Mouse (Mus musculus): ENCODE measurements around the gene Apaf1. TPM values are rescaled to one million over a fixed set of nuclear protein-coding genes. Genes with fewer than 3 reads are reported as not detected.
A peak's percentile ranks its signal among the peaks of the same experiment; 100 is the strongest.

Gene Apaf1
- polyA plus RNA-seq, 1 experiment from 2014 or later: 19.3 TPM

GRCm38 (mm10) chr10:90983046-90983445 lies 99.5 kb downstream of the Apaf1 start:
- no peaks in the 10 kb centered on the region for H3K27me3 ChIP-seq (ENCODE audit: control insufficient read depth, insufficient read depth, low read length)

GRCm38 (mm10) chr10:90981811-90982210 lies 100.8 kb downstream of the Apaf1 start:
- WGBS (ENCODE audit: insufficient replicate concordance): 83% methylated on average over 4 of the region's 4 CpGs
- Histone ChIP-seq H3K27ac (ENCODE audit: low read depth, low read length) (no peak overlapping the region), H3K4me2 (no peak overlapping the region), H3K4me1 (ENCODE audit: control insufficient read depth, insufficient read depth, low read length) (no peaks in the 10 kb centered on the region), H3K36me3 (ENCODE audit: control insufficient read depth, insufficient read depth, low read length) (no peaks in the 10 kb centered on the region; the same call in 1 of the 2 replicates), H3K9me3 (replicated peaks; ENCODE audit: control insufficient read depth, low read length) (no peaks in the 10 kb centered on the region), H3K9ac (ENCODE audit: low read depth, low read length) (no peak overlapping the region), H3K27me3 (ENCODE audit: control insufficient read depth, insufficient read depth, low read length) (no peaks in the 10 kb centered on the region), H3K4me3 (ENCODE audit: low read depth, low read length) (no peak overlapping the region)
- no peak for ATAC-seq (replicated peaks; ENCODE audit: insufficient number of reproducible peaks, low FRiP score, low TSS enrichment)

More at GRCm38 (mm10) chr10:90983046-90983445, 99.5 kb downstream of the Apaf1 start:
- no peak overlapping the region for H3K27ac ChIP-seq (ENCODE audit: low read depth, low read length)
- ATAC-seq (replicated peaks; ENCODE audit: insufficient number of reproducible peaks, low FRiP score, low TSS enrichment): no peak
- no peak overlapping the region for H3K4me2 ChIP-seq
- no peaks in the 10 kb centered on the region; the same call in 1 of the 2 replicates for H3K36me3 ChIP-seq (ENCODE audit: control insufficient read depth, insufficient read depth, low read length)
- no peaks in the 10 kb centered on the region for H3K9me3 ChIP-seq (replicated peaks; ENCODE audit: control insufficient read depth, low read length)
- H3K4me1 ChIP-seq (ENCODE audit: control insufficient read depth, insufficient read depth, low read length): no peaks in the 10 kb centered on the region
- H3K4me3 ChIP-seq (ENCODE audit: low read depth, low read length): no peak overlapping the region
- H3K9ac ChIP-seq (ENCODE audit: low read depth, low read length): no peak overlapping the region
- 83% methylated on average over 8 of the region's 8 CpGs for WGBS (ENCODE audit: insufficient replicate concordance)

- ATAC-seq (replicated peaks; ENCODE audit: insufficient number of reproducible peaks, low FRiP score, low TSS enrichment): no peak
Observed at GRCm38 (mm10) chr10:90974491-90974890, 108.1 kb downstream of the Apaf1 start.

GRCm38 (mm10) chr10:90974084-90974483 lies 108.5 kb downstream of the Apaf1 start:
- no peaks in the 10 kb centered on the region for H3K36me3 ChIP-seq (ENCODE audit: control insufficient read depth, insufficient read depth, low read length)
- no peaks in the 10 kb centered on the region for H3K9me3 ChIP-seq (replicated peaks; ENCODE audit: control insufficient read depth, low read length)
- no peak for ATAC-seq (replicated peaks; ENCODE audit: insufficient number of reproducible peaks, low FRiP score, low TSS enrichment)
- H3K4me2 ChIP-seq: no peak overlapping the region
- H3K4me3 ChIP-seq (ENCODE audit: low read depth, low read length): no peak overlapping the region
- no peak overlapping the region for H3K27ac ChIP-seq (ENCODE audit: low read depth, low read length)
- peaks cover 5% of the 10 kb centered on the region for H3K4me1 ChIP-seq (ENCODE audit: control insufficient read depth, insufficient read depth, low read length)
- no peak overlapping the region for H3K9ac ChIP-seq (ENCODE audit: low read depth, low read length)
- peaks cover 17% of the 10 kb centered on the region for H3K27me3 ChIP-seq (ENCODE audit: control insufficient read depth, insufficient read depth, low read length)
- 64% methylated on average over 2 of the region's 2 CpGs for WGBS (ENCODE audit: insufficient replicate concordance)

More at GRCm38 (mm10) chr10:90974491-90974890, 108.1 kb downstream of the Apaf1 start:
- Histone ChIP-seq H3K9ac (ENCODE audit: low read depth, low read length) (no peak overlapping the region), H3K36me3 (ENCODE audit: control insufficient read depth, insufficient read depth, low read length) (no peaks in the 10 kb centered on the region), H3K27ac (ENCODE audit: low read depth, low read length) (no peak overlapping the region), H3K4me1 (ENCODE audit: control insufficient read depth, insufficient read depth, low read length) (peaks cover 5% of the 10 kb centered on the region), H3K27me3 (ENCODE audit: control insufficient read depth, insufficient read depth, low read length) (peaks cover 13% of the 10 kb centered on the region), H3K9me3 (replicated peaks; ENCODE audit: control insufficient read depth, low read length) (no peaks in the 10 kb centered on the region), H3K4me2 (no peak overlapping the region), H3K4me3 (ENCODE audit: low read depth, low read length) (no peak overlapping the region)
- WGBS (ENCODE audit: insufficient replicate concordance): 73% methylated on average over 6 of the region's 6 CpGs

- Histone ChIP-seq H3K4me1 (ENCODE audit: control insufficient read depth, insufficient read depth, low read length) (peaks cover 5% of the 10 kb centered on the region), H3K4me2 (no peak overlapping the region), H3K27me3 (ENCODE audit: control insufficient read depth, insufficient read depth, low read length) (peaks cover 51% of the 10 kb centered on the region), H3K36me3 (ENCODE audit: control insufficient read depth, insufficient read depth, low read length) (no peaks in the 10 kb centered on the region), H3K4me3 (ENCODE audit: low read depth, low read length) (no peak overlapping the region), H3K9ac (ENCODE audit: low read depth, low read length) (no peak overlapping the region), H3K9me3 (replicated peaks; ENCODE audit: control insufficient read depth, low read length) (no peaks in the 10 kb centered on the region), H3K27ac (ENCODE audit: low read depth, low read length) (no peak overlapping the region)
- WGBS (ENCODE audit: insufficient replicate concordance): 38% methylated on average over 4 of the region's 4 CpGs
- no peak for ATAC-seq (replicated peaks; ENCODE audit: insufficient number of reproducible peaks, low FRiP score, low TSS enrichment)
Observed at GRCm38 (mm10) chr10:90970560-90970959, 112.0 kb downstream of the Apaf1 start.

- Histone ChIP-seq H3K4me1 (ENCODE audit: control insufficient read depth, insufficient read depth, low read length) (peaks cover 5% of the 10 kb centered on the region), H3K36me3 (ENCODE audit: control insufficient read depth, insufficient read depth, low read length) (no peaks in the 10 kb centered on the region), H3K9ac (ENCODE audit: low read depth, low read length) (peak overlapping the region; percentile 56; the same call in 1 of the 2 replicates), H3K9me3 (replicated peaks; ENCODE audit: control insufficient read depth, low read length) (no peaks in the 10 kb centered on the region), H3K27me3 (ENCODE audit: control insufficient read depth, insufficient read depth, low read length) (peaks cover 59% of the 10 kb centered on the region), H3K27ac (ENCODE audit: low read depth, low read length) (no peak overlapping the region), H3K4me2 (peak overlapping the region; percentile 94), H3K4me3 (ENCODE audit: low read depth, low read length) (peak overlapping the region; percentile 51)
- 2% methylated on average over 72 of the region's 72 CpGs for WGBS (ENCODE audit: insufficient replicate concordance)
- no peak for ATAC-seq (replicated peaks; ENCODE audit: insufficient number of reproducible peaks, low FRiP score, low TSS enrichment)
Observed at GRCm38 (mm10) chr10:90969355-90970174, 113.0 kb downstream of the Apaf1 start.

GRCm38 (mm10) chr10:90968247-90968646 lies 114.3 kb downstream of the Apaf1 start:
- Histone ChIP-seq H3K27me3 (ENCODE audit: control insufficient read depth, insufficient read depth, low read length) (peaks cover 59% of the 10 kb centered on the region), H3K4me3 (ENCODE audit: low read depth, low read length) (no peak overlapping the region), H3K9me3 (replicated peaks; ENCODE audit: control insufficient read depth, low read length) (no peaks in the 10 kb centered on the region), H3K4me2 (no peak overlapping the region), H3K27ac (ENCODE audit: low read depth, low read length) (no peak overlapping the region), H3K36me3 (ENCODE audit: control insufficient read depth, insufficient read depth, low read length) (no peaks in the 10 kb centered on the region), H3K4me1 (ENCODE audit: control insufficient read depth, insufficient read depth, low read length) (peaks cover 5% of the 10 kb centered on the region), H3K9ac (ENCODE audit: low read depth, low read length) (no peak overlapping the region)
- WGBS (ENCODE audit: insufficient replicate concordance): 86% methylated on average over 10 of the region's 10 CpGs
- no peak for ATAC-seq (replicated peaks; ENCODE audit: insufficient number of reproducible peaks, low FRiP score, low TSS enrichment)

GRCm38 (mm10) chr10:90966821-90967220 lies 115.7 kb downstream of the Apaf1 start:
- Histone ChIP-seq H3K27ac (ENCODE audit: low read depth, low read length) (no peak overlapping the region), H3K9me3 (replicated peaks; ENCODE audit: control insufficient read depth, low read length) (no peaks in the 10 kb centered on the region), H3K4me2 (no peak overlapping the region), H3K4me1 (ENCODE audit: control insufficient read depth, insufficient read depth, low read length) (peaks cover 5% of the 10 kb centered on the region), H3K4me3 (ENCODE audit: low read depth, low read length) (no peak overlapping the region), H3K27me3 (ENCODE audit: control insufficient read depth, insufficient read depth, low read length) (peaks cover 55% of the 10 kb centered on the region), H3K36me3 (ENCODE audit: control insufficient read depth, insufficient read depth, low read length) (no peaks in the 10 kb centered on the region), H3K9ac (ENCODE audit: low read depth, low read length) (no peak overlapping the region)
- peak; percentile 27; the same call in 1 of the 2 replicates for ATAC-seq (replicated peaks; ENCODE audit: insufficient number of reproducible peaks, low FRiP score, low TSS enrichment)
- 11% methylated on average over 9 of the region's 9 CpGs for WGBS (ENCODE audit: insufficient replicate concordance)

All from heart, embryonic 11.5 days (tissue).